Mouse (Mus musculus) liver, embryonic 16.5 days (tissue): ENCODE results near the gene Smurf1. TPM values are rescaled to one million over a fixed set of nuclear protein-coding genes. Genes with fewer than 3 reads are reported as not detected.

Source experiments
- ATAC-seq: fragments of 200-750 bp; cut with Nextera tagmentation; 2 replicates; pipeline ENCODE4 v1.8.0; 2017; ENCODE audit warnings: low read depth, mild to moderate bottlenecking, moderate number of reproducible peaks, moderate library complexity
- H3K27ac ChIP-seq: fragments of 300-500 bp; sonication (generic); 2 replicates; pipeline ENCODE4 v1.5.1; 2014; ENCODE audit warnings: mild to moderate bottlenecking, low read length
- H3K27me3 ChIP-seq: fragments of 300-500 bp; sonication (generic); 2 replicates; pipeline ENCODE4 v1.6.1; 2014; ENCODE audit warnings: low read depth, low read length, mixed read lengths; ENCODE audit not compliant: control insufficient read depth, insufficient read depth
- H3K36me3 ChIP-seq: fragments of 300-500 bp; sonication (generic); 2 replicates; pipeline ENCODE4 v1.6.1; 2014; ENCODE audit warnings: mild to moderate bottlenecking; ENCODE audit not compliant: control insufficient read depth, insufficient read depth
- H3K4me1 ChIP-seq: fragments of 300-500 bp; sonication (generic); 2 replicates; pipeline ENCODE4 v1.6.1; 2014; ENCODE audit warnings: low read depth, low read length, mixed read lengths; ENCODE audit not compliant: control insufficient read depth
- H3K4me2 ChIP-seq: fragments of 300-500 bp; sonication (generic); 2 replicates; pipeline ENCODE4 v1.6.1; 2014; ENCODE audit warnings: low read depth, low read length, mixed read lengths
- H3K4me3 ChIP-seq: fragments of 300-500 bp; sonication (generic); 2 replicates; pipeline ENCODE4 v1.5.1; 2014; ENCODE audit warnings: low read depth, mild to moderate bottlenecking, low read length
- H3K9ac ChIP-seq: fragments of 300-500 bp; sonication (generic); 2 replicates; pipeline ENCODE4 v1.6.1; 2014; ENCODE audit warnings: low read depth, low read length
- H3K9me3 ChIP-seq: fragments of 300-500 bp; sonication (generic); replicated peaks from 2 replicates; pipeline ENCODE4 v1.6.1; 2016; ENCODE audit warnings: low read length; ENCODE audit not compliant: control insufficient read depth
- WGBS: fragments of 180-500 bp; shearing (Covaris S2); extraction: QIAGEN DNeasy Blood & Tissue Kit; methylation state at CpG from one replicate; pipeline ENCODE4 v1.1.7; 2014; ENCODE audit not compliant: insufficient replicate concordance; 5-methylcytosine and 5-hydroxymethylcytosine counted together
- polyA plus RNA-seq: library from polyadenylated mRNA; unstranded; fragments of >200 nt; fragmentation: Nextera tagmentation; extraction: Ambion mirVana; gene quantifications from 2 replicates; pipeline ENCODE4 v1.2.1, GENCODE M21; 2015

The Smurf1 gene
- polyA plus RNA-seq, 1 experiment from 2014 or later = 1.4 TPM

DNA sequence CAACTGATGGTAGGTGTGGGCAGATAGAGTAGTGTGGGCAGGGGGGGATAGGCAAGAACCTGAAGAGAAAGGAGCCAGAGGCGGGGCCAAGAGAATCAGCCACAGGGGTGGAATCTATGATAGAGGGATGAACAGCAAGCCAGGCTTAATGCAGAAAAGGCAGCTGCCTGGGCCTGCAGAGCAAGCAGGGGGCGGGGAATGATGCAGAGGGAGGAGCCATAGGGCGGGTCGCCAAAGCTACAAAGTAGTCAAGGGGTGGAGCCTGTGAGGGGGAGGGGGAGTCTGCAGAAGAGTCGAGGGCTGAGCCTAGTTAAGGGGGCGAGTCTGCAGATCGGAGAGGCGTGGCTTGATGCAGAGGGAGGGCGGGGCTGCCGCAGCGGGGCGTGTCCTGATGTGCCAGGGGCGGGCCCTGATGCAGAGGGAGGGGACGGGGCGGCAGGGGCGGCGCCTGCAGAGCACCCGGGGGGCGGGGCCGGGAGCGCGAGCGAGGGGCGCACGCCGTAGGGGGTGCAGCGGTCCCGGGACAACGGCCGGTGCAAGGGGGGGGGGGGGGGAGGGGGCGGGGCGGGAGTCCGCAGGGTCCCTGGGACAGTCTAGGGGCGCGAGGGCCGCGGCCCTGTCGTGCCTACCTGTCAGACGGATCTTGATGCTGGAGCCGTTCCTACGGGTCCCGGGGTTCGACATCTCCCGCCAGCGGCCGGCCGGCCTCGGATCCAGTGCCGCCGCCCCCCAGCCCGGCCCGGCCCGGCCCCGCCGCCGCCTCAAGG is 592 bp downstream of the Smurf1 start:
- Histone ChIP-seq H3K9ac (peak overlapping the region; percentile 61), H3K4me2 (peak overlapping the region; percentile 80), H3K4me1 (peaks cover 5% of the 10 kb centered on the region), H3K9me3 (no peaks in the 10 kb centered on the region), H3K27ac (no peak overlapping the region; the same call in 1 of the 2 replicates), H3K36me3 (no peaks in the 10 kb centered on the region), H3K27me3 (peaks cover 20% of the 10 kb centered on the region), H3K4me3 (peak overlapping the region; percentile 71)
- ATAC-seq = peak; percentile 79
- 1% methylated on average over 31 of the region's 56 CpGs for WGBS

DNA sequence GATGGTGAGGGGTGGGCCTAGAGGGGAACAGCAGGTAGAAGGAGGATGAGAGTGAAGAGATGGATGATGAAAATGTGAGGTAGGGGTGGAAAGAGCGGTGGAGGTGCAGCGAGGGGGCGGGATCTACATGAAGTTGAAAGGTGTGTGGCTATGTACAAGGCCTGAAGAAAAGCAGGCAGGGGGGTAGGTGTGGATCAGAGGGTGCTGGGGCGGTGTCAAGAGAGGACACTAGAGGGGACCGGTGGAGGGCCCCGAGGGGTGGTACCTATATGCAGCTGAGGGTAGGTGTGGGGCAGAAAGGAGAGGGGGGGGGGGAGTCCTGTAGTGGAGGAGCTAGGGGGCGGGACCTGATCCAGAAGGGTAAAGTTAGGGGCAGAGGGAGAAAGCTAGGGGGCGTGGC is 1.2 kb downstream of the Smurf1 start:
- Histone ChIP-seq H3K4me3 (peak overlapping the region; percentile 71; the same call in 1 of the 2 replicates), H3K9me3 (no peaks in the 10 kb centered on the region), H3K27me3 (peaks cover 20% of the 10 kb centered on the region), H3K9ac (no peak overlapping the region), H3K36me3 (no peaks in the 10 kb centered on the region), H3K4me1 (peaks cover 5% of the 10 kb centered on the region), H3K4me2 (no peak overlapping the region), H3K27ac (no peak overlapping the region)
- no peak for ATAC-seq
- WGBS = 34% methylated on average over 7 of the region's 8 CpGs

DNA sequence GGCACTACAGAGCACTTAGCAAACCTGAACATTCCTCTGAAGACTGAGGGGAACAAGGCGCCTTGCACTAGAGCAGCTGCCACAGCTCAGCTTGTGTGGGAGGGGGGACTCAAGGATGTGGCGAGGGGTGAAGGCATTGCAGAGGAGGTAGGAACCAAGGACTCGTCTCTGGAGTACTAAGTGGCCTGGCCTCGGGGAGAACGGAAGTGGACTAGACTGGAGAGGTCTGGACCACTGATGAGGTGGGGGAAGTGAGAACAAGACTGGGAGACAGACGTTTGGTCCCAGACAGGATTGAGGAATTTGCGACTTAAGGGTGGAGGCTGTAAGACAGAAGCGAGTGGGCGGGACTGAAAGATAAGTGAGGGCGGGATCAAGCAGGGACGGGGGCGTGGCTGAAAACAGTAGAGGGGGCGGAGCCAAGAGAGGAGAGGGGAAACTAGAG is 1.8 kb downstream of the Smurf1 start:
- 12% methylated on average over 13 of the region's 13 CpGs for WGBS
- H3K4me3 ChIP-seq = no peak overlapping the region
- H3K36me3 ChIP-seq = no peaks in the 10 kb centered on the region
- H3K27ac ChIP-seq = no peak overlapping the region
- H3K9me3 ChIP-seq = no peaks in the 10 kb centered on the region
- peak overlapping the region; percentile 24 for H3K4me2 ChIP-seq
- no peak overlapping the region for H3K9ac ChIP-seq
- ATAC-seq = no peak
- peaks cover 5% of the 10 kb centered on the region for H3K4me1 ChIP-seq
- peaks cover 20% of the 10 kb centered on the region for H3K27me3 ChIP-seq

DNA sequence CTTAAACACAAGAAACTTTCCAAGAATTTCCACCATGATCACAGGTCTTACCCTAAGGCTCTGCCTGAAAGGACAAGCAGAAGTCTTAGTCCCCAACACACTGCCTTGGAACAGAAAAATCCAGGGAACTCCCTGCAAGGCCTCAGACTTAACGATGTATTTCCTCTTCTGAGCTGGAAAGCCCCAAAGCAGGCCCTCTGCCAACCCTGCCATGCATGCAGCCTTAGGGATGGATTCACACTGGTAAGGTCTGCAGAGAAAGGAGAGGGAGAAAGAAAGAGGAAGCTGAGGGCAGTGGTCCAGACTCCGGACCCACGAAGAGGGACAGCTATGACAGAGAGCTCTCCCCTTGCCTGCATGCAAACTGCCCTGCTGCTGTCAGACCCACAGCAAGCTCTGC is 2.2 kb downstream of the Smurf1 start:
- Histone ChIP-seq H3K9me3 (no peaks in the 10 kb centered on the region), H3K27me3 (peaks cover 20% of the 10 kb centered on the region), H3K27ac (no peak overlapping the region), H3K4me3 (no peak overlapping the region), H3K4me1 (peaks cover 5% of the 10 kb centered on the region), H3K36me3 (no peaks in the 10 kb centered on the region), H3K4me2 (peak overlapping the region; percentile 24; the same call in 1 of the 2 replicates), H3K9ac (no peak overlapping the region)
- ATAC-seq = no peak
- WGBS = 20% methylated on average over 3 of the region's 3 CpGs

DNA sequence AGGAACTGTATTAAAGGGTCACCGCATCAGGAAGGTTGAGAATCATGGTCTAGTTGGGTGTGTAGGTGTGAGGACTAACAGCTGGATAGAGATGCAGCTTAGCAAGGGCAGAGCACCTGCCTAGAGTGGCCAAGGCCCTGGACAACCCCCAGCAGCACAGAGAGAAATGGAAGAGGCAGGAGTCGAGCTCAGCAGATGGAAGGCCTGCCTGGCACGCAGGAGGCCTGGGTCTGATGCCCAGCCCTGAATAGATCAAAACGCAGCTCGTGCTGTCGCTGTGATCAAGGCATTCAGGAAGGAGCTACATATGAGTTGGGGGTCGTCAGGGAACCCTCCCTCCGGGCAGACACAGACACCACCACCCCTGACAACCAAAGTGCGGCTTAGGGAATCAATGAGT is 7.4 kb downstream of the Smurf1 start:
- Histone ChIP-seq H3K9ac (no peak overlapping the region), H3K27me3 (no peaks in the 10 kb centered on the region), H3K27ac (no peak overlapping the region), H3K4me2 (no peak overlapping the region), H3K9me3 (no peaks in the 10 kb centered on the region), H3K4me1 (peaks cover 3% of the 10 kb centered on the region; the same call in 1 of the 2 replicates), H3K4me3 (no peak overlapping the region), H3K36me3 (no peaks in the 10 kb centered on the region)
- 0 out of 2 replicates have a peak, but pooled peaks have one; percentile 5 for ATAC-seq
- 57% methylated on average over 9 of the region's 9 CpGs for WGBS

DNA sequence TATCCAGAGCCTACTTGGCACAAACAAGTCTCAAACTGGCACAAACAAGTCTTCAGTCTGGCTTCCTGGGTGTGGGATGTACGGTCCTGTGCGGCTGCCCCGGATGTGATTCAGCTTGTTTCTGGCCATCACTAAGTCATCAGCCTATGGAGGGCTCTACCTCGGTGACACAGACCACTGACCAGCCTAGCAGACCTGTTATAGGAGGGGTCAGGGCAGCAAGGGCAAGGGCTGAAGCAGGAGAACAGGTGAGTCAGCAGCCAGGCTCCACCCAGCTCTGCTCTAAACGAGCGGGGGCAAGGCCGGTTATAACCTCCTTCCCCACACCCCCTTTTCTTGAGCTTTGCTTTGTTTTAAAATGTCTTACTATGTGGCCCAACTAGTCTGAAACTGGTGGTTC is 11.2 kb downstream of the Smurf1 start:
- no peak overlapping the region for H3K4me3 ChIP-seq
- ATAC-seq = no peak
- H3K27me3 ChIP-seq = no peaks in the 10 kb centered on the region
- 72% methylated on average over 7 of the region's 7 CpGs for WGBS
- no peak overlapping the region for H3K4me2 ChIP-seq
- H3K27ac ChIP-seq = no peak overlapping the region
- H3K4me1 ChIP-seq = peaks cover 3% of the 10 kb centered on the region; the same call in 1 of the 2 replicates
- no peaks in the 10 kb centered on the region for H3K9me3 ChIP-seq
- H3K9ac ChIP-seq = no peak overlapping the region
- no peaks in the 10 kb centered on the region for H3K36me3 ChIP-seq

DNA sequence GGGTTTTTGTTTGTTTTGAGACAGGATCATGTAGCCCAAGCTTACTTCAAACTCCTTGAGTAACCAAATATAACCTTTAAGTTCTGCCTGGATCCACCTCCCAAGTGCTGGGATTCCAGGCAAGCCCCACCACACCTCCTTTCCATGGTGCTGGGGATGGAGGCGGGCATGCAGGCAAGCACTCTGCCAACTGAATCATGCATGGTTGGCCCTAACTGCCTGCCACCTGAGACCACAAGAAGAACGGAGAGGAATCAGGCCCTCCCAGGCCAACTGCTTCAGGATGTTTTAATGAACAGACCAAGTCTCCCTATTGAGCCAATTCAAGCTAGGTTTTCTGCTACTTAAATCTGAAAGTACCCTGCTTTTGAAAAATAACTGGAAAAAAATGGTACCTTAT is 13.1 kb downstream of the Smurf1 start:
- no peaks in the 10 kb centered on the region for H3K36me3 ChIP-seq
- 63% methylated on average over 2 of the region's 2 CpGs for WGBS

DNA sequence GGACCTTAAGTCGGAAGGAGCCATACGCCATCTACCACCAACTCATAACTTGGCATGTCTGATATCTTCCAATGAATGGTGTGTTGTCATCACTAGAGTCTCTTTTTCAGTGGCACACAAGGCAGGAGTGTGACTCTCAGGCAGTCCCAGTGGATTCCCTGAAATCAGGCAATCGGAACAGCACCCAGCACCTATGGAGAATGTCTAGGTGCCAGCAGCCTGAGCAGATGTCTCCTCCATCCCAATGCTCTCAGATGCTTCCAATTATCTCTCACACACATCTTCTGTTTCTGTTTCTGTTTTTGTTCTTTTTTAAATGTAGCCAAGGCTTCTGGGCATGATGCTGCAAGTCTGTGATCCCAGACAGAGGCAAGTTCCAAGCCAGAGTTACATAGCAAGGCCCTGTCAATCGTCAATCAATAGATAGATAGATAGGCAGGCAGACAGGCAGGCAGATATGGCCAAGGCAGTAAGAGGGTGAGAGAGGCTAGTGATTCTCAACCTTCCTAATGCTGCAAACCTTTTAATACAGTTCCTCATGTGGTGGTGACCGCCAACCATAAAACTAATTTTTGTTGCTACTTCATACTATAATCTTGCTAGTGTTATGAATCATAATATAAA is 15.1 kb downstream of the Smurf1 start:
- no peak overlapping the region for H3K27ac ChIP-seq
- no peaks in the 10 kb centered on the region; the same call in 1 of the 2 replicates for H3K4me1 ChIP-seq
- no peaks in the 10 kb centered on the region for H3K27me3 ChIP-seq
- H3K9ac ChIP-seq = no peak overlapping the region
- H3K9me3 ChIP-seq = no peaks in the 10 kb centered on the region
- no peaks in the 10 kb centered on the region for H3K36me3 ChIP-seq
- no peak overlapping the region for H3K4me2 ChIP-seq
- 69% methylated on average over 5 of the region's 5 CpGs for WGBS
- ATAC-seq = no peak
- no peak overlapping the region for H3K4me3 ChIP-seq

More for the DNA sequence above, 13.1 kb downstream of the Smurf1 start:
- no peak overlapping the region for H3K4me2 ChIP-seq
- peaks cover 3% of the 10 kb centered on the region; the same call in 1 of the 2 replicates for H3K4me1 ChIP-seq
- no peak for ATAC-seq
- H3K9ac ChIP-seq = no peak overlapping the region
- no peak overlapping the region for H3K4me3 ChIP-seq
- no peaks in the 10 kb centered on the region for H3K27me3 ChIP-seq
- no peaks in the 10 kb centered on the region for H3K9me3 ChIP-seq
- H3K27ac ChIP-seq = no peak overlapping the region

DNA sequence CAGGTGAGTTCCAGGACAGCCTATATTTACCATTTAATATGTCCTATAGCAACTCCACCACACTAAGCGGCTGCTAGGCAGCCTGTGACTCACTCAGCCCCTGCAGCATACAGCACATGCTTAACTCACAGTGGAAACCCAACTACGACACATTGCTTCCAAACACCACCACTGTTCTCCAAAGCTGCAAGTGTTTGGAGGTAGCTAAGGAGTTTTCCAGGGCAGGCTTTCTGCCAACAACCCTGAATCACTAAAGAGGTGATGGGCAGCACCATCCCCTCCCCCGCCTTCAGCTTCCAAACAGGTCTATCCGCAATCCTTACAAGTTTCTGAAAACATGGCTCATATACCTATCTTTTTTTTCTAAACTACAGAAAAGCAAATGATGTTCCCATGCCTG is 15.8 kb downstream of the Smurf1 start:
- no peaks in the 10 kb centered on the region for H3K36me3 ChIP-seq
- H3K4me2 ChIP-seq = no peak overlapping the region
- WGBS = 68% methylated on average over 4 of the region's 4 CpGs

More for the DNA sequence above, 15.8 kb downstream of the Smurf1 start:
- H3K27ac ChIP-seq = no peak overlapping the region
- H3K27me3 ChIP-seq = no peaks in the 10 kb centered on the region
- no peaks in the 10 kb centered on the region for H3K9me3 ChIP-seq
- no peak overlapping the region for H3K4me3 ChIP-seq
- no peak for ATAC-seq
- no peaks in the 10 kb centered on the region; the same call in 1 of the 2 replicates for H3K4me1 ChIP-seq
- H3K9ac ChIP-seq = no peak overlapping the region
